Mouse (Mus musculus) heart, adult 2 months (tissue): ENCODE results near the gene Shpk. TPM values are rescaled to one million over a fixed set of nuclear protein-coding genes. Genes with fewer than 3 reads are reported as not detected.

ENCODE experiments used
- DNase-seq, 2 experiments: peaks; one replicate each; pipeline ENCODE4 v3.0.0; 2021
- H3K27ac ChIP-seq: fragments of 200-600 bp; 2 replicates; pipeline ENCODE4 v1.8.1; 2022
- H3K27me3 ChIP-seq: fragments of 200-500 bp; 2 replicates; pipeline ENCODE4 v1.6.1; 2012; ENCODE audit warnings: mild to moderate bottlenecking, low read length, inconsistent platforms, mixed read lengths; ENCODE audit not compliant: control insufficient read depth, insufficient read depth
- H3K36me3 ChIP-seq: fragments of 200-500 bp; 2 replicates; pipeline ENCODE4 v1.6.1; 2012; ENCODE audit warnings: low read length, inconsistent platforms; ENCODE audit not compliant: control insufficient read depth, insufficient read depth
- H3K4me1 ChIP-seq: fragments of 200-500 bp; 2 replicates; pipeline ENCODE4 v1.6.1; 2011; ENCODE audit warnings: low read length; ENCODE audit not compliant: control insufficient read depth, insufficient read depth
- H3K4me3 ChIP-seq: fragments of 200-600 bp; 2 replicates; pipeline ENCODE4 v1.8.1; 2022
- H3K79me2 ChIP-seq: fragments of 200-500 bp; replicated peaks from 2 replicates; pipeline ENCODE4 v1.6.1; 2012; ENCODE audit warnings: mild to moderate bottlenecking, inconsistent platforms, low read length, moderate library complexity, mixed read lengths; ENCODE audit not compliant: control insufficient read depth, insufficient read depth
- H3K9ac ChIP-seq: fragments of 200-500 bp; 2 replicates; pipeline ENCODE4 v1.6.1; 2012; ENCODE audit warnings: low read depth, mild to moderate bottlenecking, control low read depth, inconsistent platforms, low read length, mixed read lengths
- CTCF ChIP-seq: fragments of 200-600 bp; IDR thresholded peaks from 2 replicates; pipeline ENCODE4 v1.8.1; 2022; ENCODE audit warnings: antibody characterized with exemption, mild to moderate bottlenecking, moderate library complexity
- EP300 ChIP-seq: fragments of 200-500 bp; IDR thresholded peaks from 2 replicates; pipeline ENCODE4 v1.6.1; 2011; ENCODE audit warnings: low read depth, low read length, control low read depth; ENCODE audit not compliant: insufficient read depth
- POLR2A ChIP-seq: fragments of 200-500 bp; IDR thresholded peaks from 2 replicates; pipeline ENCODE4 v1.6.1; 2011; ENCODE audit warnings: mild to moderate bottlenecking, low read depth, low read length, control low read depth; ENCODE audit not compliant: insufficient read depth
- WGBS: fragments of 180-500 bp; shearing (Covaris S2); methylation state at CpG from one replicate; pipeline ENCODE4 v1.1.7; 2018; 5-methylcytosine and 5-hydroxymethylcytosine counted together
- intact Hi-C: fragments of 180-260 bp; cut with DNase I; formaldehyde crosslinking; loops from one replicate; pipeline ENCODE4 v1.15.1; 2025
- polyA plus RNA-seq: library from polyadenylated mRNA; depleted of rRNA; stranded (reverse); fragments of >200 nt; gene quantifications from 2 replicates; pipeline ENCODE4 v1.2.3, GENCODE M21; 2012; rRNA removed
- total RNA-seq, 2 experiments: library from RNA; stranded (reverse); gene quantifications; 2 replicates each; pipeline ENCODE4 v1.2.3; 2021

The Shpk gene
- total and polyA plus RNA-seq, 3 experiments = 0.97 to 2.2 (median 1.1) TPM

DNA sequence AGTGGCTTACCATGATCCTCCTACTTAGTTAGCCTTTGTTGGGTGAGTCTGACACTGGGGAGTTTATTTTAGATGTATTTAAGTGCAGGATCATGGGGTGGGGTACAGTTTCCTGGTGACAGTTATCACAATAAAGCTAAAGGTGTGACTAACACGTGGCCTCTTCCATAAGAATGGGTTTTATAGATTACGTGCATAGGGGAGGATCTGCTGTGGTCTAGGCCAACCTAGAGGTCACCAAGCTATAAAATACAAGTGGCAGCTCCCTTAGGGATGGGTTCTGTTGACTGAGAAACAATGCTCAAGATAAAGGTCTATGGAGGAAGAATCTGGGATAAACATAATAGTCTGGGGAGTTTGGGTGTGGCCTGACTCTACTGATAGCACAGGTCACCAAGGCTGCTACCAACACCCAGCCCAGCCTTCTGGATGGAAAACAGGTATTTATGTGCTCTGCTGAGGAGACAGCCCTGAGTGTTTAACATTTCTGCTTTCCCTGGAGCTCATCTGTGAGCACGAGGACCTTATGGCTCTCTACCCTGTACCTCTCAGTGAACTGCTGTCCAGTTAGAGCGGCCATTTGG is 58.2 kb downstream of the Shpk start:
- Histone ChIP-seq H3K36me3 (no peaks in the 10 kb centered on the region), H3K27ac (no peak overlapping the region), H3K27me3 (no peaks in the 10 kb centered on the region), H3K4me1 (no peaks in the 10 kb centered on the region), H3K4me3 (no peak overlapping the region), H3K9ac (no peak overlapping the region), H3K79me2 (no peaks in the 10 kb centered on the region)
- 59% methylated on average over 4 of the region's 4 CpGs for WGBS
- TF ChIP-seq POLR2A (no peak), EP300 (no peak), CTCF (no peak)
- no peak for DNase-seq
- intact Hi-C loops = no loop called here

DNA sequence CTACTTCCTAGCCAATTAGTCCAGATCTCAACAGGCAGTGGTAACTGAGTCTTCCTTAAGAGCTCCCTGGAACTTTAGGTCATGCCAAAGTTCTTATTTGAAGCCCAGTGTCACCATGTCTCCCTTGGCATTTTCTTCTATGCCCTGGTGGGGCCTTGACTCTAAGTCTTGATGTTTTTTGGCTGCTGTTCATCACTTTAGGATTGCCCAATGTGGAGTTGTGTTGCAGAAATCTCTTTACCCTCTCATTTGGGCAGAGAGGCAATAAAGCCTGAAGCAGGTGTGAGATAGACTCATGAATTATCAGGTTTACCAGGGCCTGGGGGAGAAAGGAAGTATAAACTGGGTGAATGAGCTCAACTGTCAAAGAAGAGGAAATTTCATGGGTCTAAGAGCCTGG is 59.4 kb downstream of the Shpk start:
- Histone ChIP-seq H3K27me3 (no peaks in the 10 kb centered on the region), H3K79me2 (no peaks in the 10 kb centered on the region), H3K4me3 (no peak overlapping the region), H3K27ac (no peak overlapping the region), H3K9ac (no peak overlapping the region), H3K36me3 (no peaks in the 10 kb centered on the region), H3K4me1 (no peaks in the 10 kb centered on the region)
- TF ChIP-seq CTCF (no peak), POLR2A (no peak), EP300 (no peak)
- DNase-seq = no peak
- intact Hi-C loops = no loop called here

DNA sequence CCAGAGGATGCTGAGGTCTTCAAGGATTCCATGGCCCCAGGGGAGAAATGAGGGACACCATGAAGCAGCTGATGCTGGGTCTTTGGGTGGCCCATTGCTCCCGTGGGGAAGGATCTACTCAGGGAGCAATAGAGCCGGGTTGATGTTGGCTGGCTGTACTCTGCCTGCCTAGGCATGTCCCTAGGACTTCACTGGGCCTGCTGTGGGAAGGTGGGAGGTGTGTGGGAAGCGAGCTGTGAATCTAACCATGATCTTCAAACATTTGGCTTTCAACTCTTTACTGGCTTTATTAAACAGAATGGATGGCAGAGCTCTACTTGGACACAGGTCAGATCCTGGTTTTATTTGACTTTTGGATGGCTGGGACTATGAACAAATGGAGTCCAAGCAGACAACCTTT is 61.2 kb downstream of the Shpk start:
- no peaks in the 10 kb centered on the region for H3K36me3 ChIP-seq
- no peaks in the 10 kb centered on the region for H3K4me1 ChIP-seq
- intact Hi-C loops = no loop called here
- no peak for TF ChIP-seq CTCF
- no peak for TF ChIP-seq POLR2A
- no peak for TF ChIP-seq EP300
- no peak for DNase-seq
- no peak overlapping the region for H3K4me3 ChIP-seq
- 62% methylated on average over 3 of the region's 3 CpGs for WGBS
- H3K79me2 ChIP-seq = no peaks in the 10 kb centered on the region
- H3K27me3 ChIP-seq = no peaks in the 10 kb centered on the region
- no peak overlapping the region for H3K27ac ChIP-seq
- H3K9ac ChIP-seq = no peak overlapping the region

DNA sequence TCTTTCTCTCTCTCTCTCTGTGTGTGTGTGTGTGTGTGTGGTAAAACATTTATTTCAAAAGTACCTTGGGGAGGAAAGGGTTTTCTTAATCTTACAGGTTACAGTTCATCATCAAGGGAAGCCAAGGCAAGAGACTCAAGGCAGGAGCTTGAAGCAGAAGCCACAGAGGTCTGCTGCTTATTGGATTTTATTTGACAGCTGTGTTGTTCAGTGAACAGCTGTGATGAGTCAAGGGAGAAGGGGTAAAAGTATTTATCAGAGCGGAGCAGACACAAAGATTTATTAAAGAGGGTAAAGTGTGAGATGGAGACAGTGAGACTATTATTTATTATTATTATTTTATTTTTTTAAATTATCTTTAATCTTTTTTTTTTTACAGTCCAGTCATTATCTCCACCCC is 62.1 kb downstream of the Shpk start:
- intact Hi-C loops = no loop called here
- H3K27me3 ChIP-seq = no peaks in the 10 kb centered on the region
- WGBS = 72% methylated on average over 1 of the region's 1 CpGs
- no peak overlapping the region for H3K27ac ChIP-seq
- no peak overlapping the region for H3K4me3 ChIP-seq
- no peaks in the 10 kb centered on the region for H3K79me2 ChIP-seq
- TF ChIP-seq EP300 (no peak), CTCF (no peak), POLR2A (no peak)
- H3K9ac ChIP-seq = no peak overlapping the region
- H3K36me3 ChIP-seq = no peaks in the 10 kb centered on the region
- no peak for DNase-seq
- H3K4me1 ChIP-seq = no peaks in the 10 kb centered on the region

DNA sequence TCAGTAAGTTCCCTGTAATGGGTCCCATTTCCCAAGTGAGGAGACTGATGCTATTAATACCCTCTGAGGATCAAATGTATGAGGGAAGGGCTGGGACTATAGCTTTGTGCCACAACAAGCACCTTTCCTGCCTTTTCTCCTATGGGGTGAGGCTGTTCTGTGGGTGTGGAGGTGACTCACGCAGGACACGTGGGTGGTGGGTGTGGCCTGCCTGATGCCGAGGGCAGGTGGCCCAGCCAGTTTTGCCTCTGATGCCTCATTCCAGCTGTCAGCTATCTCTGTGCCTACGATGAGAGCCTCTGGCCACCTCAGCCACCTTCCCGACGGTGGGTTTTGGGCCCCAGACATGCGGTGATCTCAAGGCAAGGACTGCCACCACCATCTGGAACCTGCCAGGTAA is 68.0 kb downstream of the Shpk start, which contains the start of gene Trpv3:
TSS of gene Trpv3 (plus strand) at position 122 of the 400 bp plus-strand sequence.
- no peaks in the 10 kb centered on the region for H3K27me3 ChIP-seq
- no peak for DNase-seq
- H3K4me1 ChIP-seq = no peaks in the 10 kb centered on the region
- H3K9ac ChIP-seq = no peak within 1 kb of the TSS
- H3K36me3 ChIP-seq = no peaks in the 10 kb centered on the region
- no peak within 1 kb of the TSS for H3K27ac ChIP-seq
- no peak for TF ChIP-seq POLR2A
- WGBS = 79% methylated on average over 7 of the region's 7 CpGs
- H3K4me3 ChIP-seq = no peak within 1 kb of the TSS
- no peaks in the 10 kb centered on the region for H3K79me2 ChIP-seq
- intact Hi-C loops = no loop called here

Other genes starting within 250 kb of the Shpk start
- gene Atp2a3, start 238.3 kb upstream of the Shpk start, total RNA-seq = 10 to 100 TPM; 10.9 to 14.5 TPM
- gene Atp2a3, start 238.3 kb upstream of the Shpk start, polyA plus RNA-seq = 15.9 and 17.3 TPM in 2 replicates
- under 1 TPM; 0.21 to 0.86 TPM for gene P2rx1, start 200.4 kb upstream of the Shpk start, total RNA-seq
- 0.76 and 0.91 TPM in 2 replicates for gene P2rx1, start 200.4 kb upstream of the Shpk start, polyA plus RNA-seq
- gene Camkk1, start 180.5 kb upstream of the Shpk start, total RNA-seq = 1 to 10 TPM in 1 of 2 experiments, under 1 TPM in 1; 0.63 to 1.2 TPM
- gene Camkk1, start 180.5 kb upstream of the Shpk start, polyA plus RNA-seq = 1.7 and 1.8 TPM in 2 replicates
- gene Ncbp3, start 151.7 kb upstream of the Shpk start, total RNA-seq = 1 to 10 TPM; 5.6 to 5.7 TPM
- 2.0 and 4.2 TPM in 2 replicates for gene Ncbp3, start 151.7 kb upstream of the Shpk start, polyA plus RNA-seq
- gene Itgae, start 108.9 kb upstream of the Shpk start, total RNA-seq = under 1 TPM; 0.14 to 0.16 TPM
- gene Itgae, start 108.9 kb upstream of the Shpk start, polyA plus RNA-seq = 0.37 and 0.38 TPM in 2 replicates
- under 1 TPM; 0.16 TPM for gene Haspin, start 61.2 kb upstream of the Shpk start, total RNA-seq
- gene Haspin, start 61.2 kb upstream of the Shpk start, polyA plus RNA-seq = 0.15 and 0.23 TPM in 2 replicates
- 10 to 100 TPM; 13.1 to 14.6 TPM for gene P2rx5, start 39.0 kb upstream of the Shpk start, total RNA-seq
- 11.3 and 19.5 TPM in 2 replicates for gene P2rx5, start 39.0 kb upstream of the Shpk start, polyA plus RNA-seq
- gene Emc6, start 22.4 kb upstream of the Shpk start, total RNA-seq = 10 to 100 TPM; 80.5 to 98.5 TPM
- 50.5 and 54.3 TPM in 2 replicates for gene Emc6, start 22.4 kb upstream of the Shpk start, polyA plus RNA-seq
- gene Tax1bp3, start 22.4 kb upstream of the Shpk start, total RNA-seq = 10 to 100 TPM; 45.0 to 48.5 TPM
- gene Tax1bp3, start 22.4 kb upstream of the Shpk start, polyA plus RNA-seq = 60.4 and 63.0 TPM in 2 replicates
- gene Ctns, start 418 bp upstream of the Shpk start, total RNA-seq = 10 to 100 TPM; 10.7 to 11.8 TPM
- 12.7 and 15.4 TPM in 2 replicates for gene Ctns, start 418 bp upstream of the Shpk start, polyA plus RNA-seq
- under 1 TPM; 0.08 to 0.11 TPM for gene Trpv1, start 34.8 kb downstream of the Shpk start, total RNA-seq
- 0.21 and 0.29 TPM in 2 replicates for gene Trpv1, start 34.8 kb downstream of the Shpk start, polyA plus RNA-seq
- under 1 TPM; 0.03 to 0.05 TPM for gene Trpv3, start 67.9 kb downstream of the Shpk start, total RNA-seq
- 0.04 and 0.09 TPM in 2 replicates for gene Trpv3, start 67.9 kb downstream of the Shpk start, polyA plus RNA-seq
- 1 to 10 TPM; 1.4 to 1.5 TPM for gene Aspa, start 130.1 kb downstream of the Shpk start, total RNA-seq
- 2.2 and 4.4 TPM in 2 replicates for gene Aspa, start 130.1 kb downstream of the Shpk start, polyA plus RNA-seq
- not detected for gene Gm49340, start 130.3 kb downstream of the Shpk start, total RNA-seq
- 0.06 TPM in 1 of 2 replicates, not detected in the other for gene Gm49340, start 130.3 kb downstream of the Shpk start, polyA plus RNA-seq
- not detected for gene Spata22, start 130.3 kb downstream of the Shpk start, total RNA-seq
- gene Spata22, start 130.3 kb downstream of the Shpk start, polyA plus RNA-seq = 0.08 and 0.15 TPM in 2 replicates
- gene Olfr20, start 151.3 kb downstream of the Shpk start, total RNA-seq = not detected
- not detected in 2 replicates for gene Olfr20, start 151.3 kb downstream of the Shpk start, polyA plus RNA-seq
- not detected for gene Olfr376, start 171.8 kb downstream of the Shpk start, total RNA-seq
- gene Olfr376, start 171.8 kb downstream of the Shpk start, polyA plus RNA-seq = not detected in 2 replicates
- not detected for gene Olfr1, start 200.2 kb downstream of the Shpk start, total RNA-seq
- gene Olfr1, start 200.2 kb downstream of the Shpk start, polyA plus RNA-seq = not detected in 2 replicates
- not detected for gene Olfr378, start 229.0 kb downstream of the Shpk start, total RNA-seq
- gene Olfr378, start 229.0 kb downstream of the Shpk start, polyA plus RNA-seq = not detected in 2 replicates